Mouse (Mus musculus) spleen, adult 2 months (tissue): ENCODE results near the gene Tle3.

Source experiments
- CTCF ChIP-seq: fragments of 200-500 bp; IDR thresholded peaks from 2 replicates; pipeline ENCODE4 v1.5.1; 2011; ENCODE audit warnings: mild to moderate bottlenecking, inconsistent platforms; ENCODE audit not compliant: insufficient read depth, insufficient read length, insufficient replicate concordance; ENCODE audit errors: extremely low read depth
- POLR2A ChIP-seq: fragments of 200-500 bp; IDR thresholded peaks from 2 replicates; pipeline ENCODE4 v1.6.1; 2011; ENCODE audit warnings: low read depth, low read length, inconsistent platforms

- no peak for TF ChIP-seq CTCF
- TF ChIP-seq POLR2A: no peak
Observed at GRCm38 (mm10) chr9:61426493-61426892, 54.3 kb downstream of the Tle3 start.
